Mouse (Mus musculus) gonadal fat pad, adult 2 months (tissue): ENCODE results near the gene Ugt1a2. TPM values are rescaled to one million over a fixed set of nuclear protein-coding genes. Genes with fewer than 3 reads are reported as not detected.

Source experiments
- DNase-seq: peaks from one replicate; pipeline ENCODE4 v3.0.0-alpha.2; 2012; ENCODE audit warnings: low read depth
- polyA plus RNA-seq: library from polyadenylated mRNA; depleted of rRNA; stranded (reverse); fragments of >200 nt; gene quantifications from 2 replicates; pipeline ENCODE4 v1.2.3, GENCODE M21; 2012; rRNA removed

Ugt1a2 gene
- polyA plus RNA-seq, 1 experiment = 0.16 TPM

- DNase-seq = no peak
Observed at GRCm38 (mm10) chr1:88256886-88257663, 56.7 kb downstream of the Ugt1a2 start.

- DNase-seq = no peak
Observed at GRCm38 (mm10) chr1:88257681-88258080, 57.3 kb downstream of the Ugt1a2 start.

GRCm38 (mm10) chr1:88258361-88258760 lies 58.0 kb downstream of the Ugt1a2 start:
- DNase-seq = no peak

GRCm38 (mm10) chr1:88258881-88259642 lies 58.7 kb downstream of the Ugt1a2 start:
- DNase-seq = no peak

- no peak for DNase-seq
Observed at GRCm38 (mm10) chr1:88259643-88260024, 59.2 kb downstream of the Ugt1a2 start.

- no peak for DNase-seq
Observed at GRCm38 (mm10) chr1:88260114-88260513, 59.7 kb downstream of the Ugt1a2 start.

GRCm38 (mm10) chr1:88260604-88261377 lies 60.4 kb downstream of the Ugt1a2 start:
- no peak for DNase-seq

- DNase-seq = no peak
Observed at GRCm38 (mm10) chr1:88261706-88262105, 61.3 kb downstream of the Ugt1a2 start.

GRCm38 (mm10) chr1:88262255-88262654 lies 61.9 kb downstream of the Ugt1a2 start:
- DNase-seq = no peak

- DNase-seq = no peak
Observed at GRCm38 (mm10) chr1:88262961-88263360, 62.6 kb downstream of the Ugt1a2 start.

GRCm38 (mm10) chr1:88263778-88264177 lies 63.4 kb downstream of the Ugt1a2 start:
- no peak for DNase-seq

- no peak for DNase-seq
Observed at GRCm38 (mm10) chr1:88264237-88264868, 64.0 kb downstream of the Ugt1a2 start.

- DNase-seq = no peak
Observed at GRCm38 (mm10) chr1:88264869-88265240, 64.5 kb downstream of the Ugt1a2 start.

GRCm38 (mm10) chr1:88266123-88266522 lies 65.7 kb downstream of the Ugt1a2 start:
- no peak for DNase-seq

GRCm38 (mm10) chr1:88267489-88267888 lies 67.1 kb downstream of the Ugt1a2 start:
- no peak for DNase-seq

- DNase-seq = no peak
Observed at GRCm38 (mm10) chr1:88268070-88268469, 67.7 kb downstream of the Ugt1a2 start.

Other genes with a start within 250 kb of the Ugt1a2 start
- 11.2 and 12.0 TPM in 2 replicates for gene Usp40, start 192.1 kb upstream of the Ugt1a2 start, polyA plus RNA-seq
- not detected in 2 replicates for gene Ugt1a10, start 145.2 kb upstream of the Ugt1a2 start, polyA plus RNA-seq
- 0.14 and 0.23 TPM in 2 replicates for gene Ugt1a9, start 129.8 kb upstream of the Ugt1a2 start, polyA plus RNA-seq
- gene Ugt1a8, start 112.8 kb upstream of the Ugt1a2 start, polyA plus RNA-seq = 0.06 and 0.19 TPM in 2 replicates
- gene Ugt1a7c, start 105.5 kb upstream of the Ugt1a2 start, polyA plus RNA-seq = 8.3 and 11.2 TPM in 2 replicates
- 10.2 and 62.3 TPM in 2 replicates for gene Ugt1a6b, start 97.3 kb upstream of the Ugt1a2 start, polyA plus RNA-seq
- 53.7 and 76.4 TPM in 2 replicates for gene Ugt1a6a, start 65.8 kb upstream of the Ugt1a2 start, polyA plus RNA-seq
- gene Ugt1a5, start 34.6 kb upstream of the Ugt1a2 start, polyA plus RNA-seq = 0.13 and 0.27 TPM in 2 replicates
- gene Dnajb3, start 5.2 kb downstream of the Ugt1a2 start, polyA plus RNA-seq = 4.1 and 6.9 TPM in 2 replicates
- 1.2 and 1.3 TPM in 2 replicates for gene Ugt1a1, start 11.4 kb downstream of the Ugt1a2 start, polyA plus RNA-seq
- 52.3 and 83.6 TPM in 2 replicates for gene Mroh2a, start 26.4 kb downstream of the Ugt1a2 start, polyA plus RNA-seq
- gene Hjurp, start 77.0 kb downstream of the Ugt1a2 start, polyA plus RNA-seq = 67.1 and 68.4 TPM in 2 replicates
- gene Trpm8, start 77.1 kb downstream of the Ugt1a2 start, polyA plus RNA-seq = 0.03 TPM in 1 of 2 replicates, not detected in the other
- 0.46 TPM in 1 of 2 replicates, not detected in the other for gene Spp2, start 206.4 kb downstream of the Ugt1a2 start, polyA plus RNA-seq